Mouse (Mus musculus) left cerebral cortex, adult 2 months (tissue): Measurements from ENCODE around the gene Mdh1. TPM values are rescaled to one million over a fixed set of nuclear protein-coding genes. Genes with fewer than 3 reads are reported as not detected.
"Not testable (repeated sequence)": the region's sequence is repeated elsewhere in the genome, so short reads cannot be mapped to it uniquely, and the experiment has no call there.

Experiments
- DNase-seq, 2 experiments: peaks; one replicate each; pipeline ENCODE4 v3.0.0; 2021 to 2022; ENCODE audit warnings: low spot score in 2 of 2, mixed read lengths in 1 of 2; ENCODE audit errors: extremely low spot score in 1 of 2
- H3K27ac ChIP-seq: fragments of 200-600 bp; 2 replicates; pipeline ENCODE4 v1.8.1; 2022
- H3K4me3 ChIP-seq: fragments of 200-600 bp; 2 replicates; pipeline ENCODE4 v1.8.1; 2022
- CTCF ChIP-seq: fragments of 200-600 bp; IDR thresholded peaks from 2 replicates; pipeline ENCODE4 v1.8.1; 2022; ENCODE audit warnings: antibody characterized with exemption, mild to moderate bottlenecking, moderate library complexity
- intact Hi-C: fragments of 180-260 bp; cut with DNase I; formaldehyde crosslinking; loops from one replicate; pipeline ENCODE4 v1.15.1; 2025
- microRNA-seq, 2 experiments: library from miRNA; unstranded; fragments of <30 nt; microRNA quantifications; one replicate each; pipeline ENCODE4 v1.2.0; 2021
- total RNA-seq, 2 experiments: library from RNA; stranded (reverse); gene quantifications; 2 replicates each; pipeline ENCODE4 v1.2.3; 2021

Mdh1 gene
- total RNA-seq, 2 experiments from 2014 or later, result 780 to 844 TPM

GRCm38 (mm10) chr11:21545021-21545420, 27.1 kb downstream of the Mdh1 start:
- Histone ChIP-seq H3K4me3 (no peak overlapping the region), H3K27ac (no peak overlapping the region)
- DNase-seq, result no peak
- intact Hi-C loops, result no loop called here
- TF ChIP-seq CTCF, result no peak

- Histone ChIP-seq H3K27ac (no peak overlapping the region), H3K4me3 (no peak overlapping the region)
- no peak for DNase-seq
- intact Hi-C loops, result no loop called here
- no peak for TF ChIP-seq CTCF
These were observed 29.4 kb downstream of the Mdh1 start for GRCm38 (mm10) chr11:21542731-21543130.

- Histone ChIP-seq H3K27ac (no peak overlapping the region), H3K4me3 (no peak overlapping the region)
- no peak for DNase-seq
- intact Hi-C loops, result no loop called here
- TF ChIP-seq CTCF, result no peak
These were observed 31.5 kb downstream of the Mdh1 start for GRCm38 (mm10) chr11:21540622-21541021.

DNA sequence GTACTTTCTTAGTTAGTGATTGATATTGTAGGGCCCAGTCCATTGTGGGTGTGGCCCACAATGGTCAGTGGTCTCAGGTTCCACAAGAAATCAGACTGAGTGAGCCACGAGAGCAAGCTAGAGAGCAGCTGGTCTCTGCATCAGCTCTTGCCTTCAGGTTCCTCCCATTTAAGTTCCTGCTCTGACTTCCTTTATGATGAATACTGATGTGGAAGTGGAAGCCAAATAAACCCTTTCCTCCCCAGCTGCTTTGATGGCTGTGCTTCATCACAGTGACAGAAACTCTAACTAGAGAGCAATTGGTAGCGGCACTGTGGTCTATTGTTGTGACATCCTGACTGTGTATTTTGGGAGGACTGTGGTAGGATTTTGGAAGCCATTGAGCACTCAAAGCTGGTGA, 32.1 kb downstream of the Mdh1 start:
- intact Hi-C loops, result no loop called here
- no peak for TF ChIP-seq CTCF
- no peak overlapping the region for H3K27ac ChIP-seq
- DNase-seq, result no peak
- no peak overlapping the region for H3K4me3 ChIP-seq

DNA sequence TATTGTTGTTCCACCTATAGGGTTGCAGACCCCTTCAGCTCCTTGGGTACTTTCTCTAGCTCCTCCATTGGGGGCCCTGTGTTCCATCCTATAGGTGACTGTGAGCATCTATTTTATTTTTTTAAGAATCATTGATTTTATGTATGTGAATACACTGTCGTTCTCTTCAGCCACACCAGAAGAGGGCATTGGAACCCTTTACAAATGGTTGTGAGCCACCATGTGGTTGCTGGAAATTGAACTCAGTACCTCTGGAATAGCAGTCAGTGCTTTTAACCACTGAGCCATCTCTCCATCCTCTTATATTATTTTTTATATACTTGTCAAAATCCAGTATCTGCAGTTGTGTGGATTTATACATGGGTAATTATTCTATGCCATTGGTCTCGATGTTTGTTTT, 41.3 kb downstream of the Mdh1 start:
- H3K4me3 ChIP-seq, DNase-seq, intact Hi-C loops, H3K27ac ChIP-seq: not testable (repeated sequence)

GRCm38 (mm10) chr11:21528676-21529394, 43.3 kb downstream of the Mdh1 start:
- intact Hi-C loops, result no loop called here
- no peak for TF ChIP-seq CTCF
- Histone ChIP-seq H3K27ac (no peak overlapping the region), H3K4me3 (no peak overlapping the region)
- no peak for DNase-seq

DNA sequence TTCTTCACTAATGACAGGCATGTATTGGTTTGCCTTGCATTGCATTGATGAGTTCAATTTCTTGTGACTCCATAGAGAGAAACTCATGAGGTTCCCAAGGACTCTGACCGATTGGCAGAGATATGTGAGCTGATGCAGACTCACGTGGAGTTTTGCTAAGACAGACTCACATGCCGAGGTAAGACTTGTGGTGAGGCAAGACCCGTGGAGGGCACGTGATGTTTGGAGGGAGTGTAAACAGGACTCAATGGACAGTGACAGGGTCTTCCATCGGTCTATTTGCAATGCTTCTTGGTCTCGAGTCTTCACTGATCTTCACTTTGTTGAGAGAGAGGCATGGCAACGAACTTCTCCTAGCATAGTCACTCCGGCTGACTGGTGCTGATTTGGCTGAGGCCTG, 54.4 kb downstream of the Mdh1 start:
- no peak for DNase-seq
- intact Hi-C loops, result no loop called here
- no peak overlapping the region for H3K4me3 ChIP-seq
- no peak for TF ChIP-seq CTCF
- H3K27ac ChIP-seq, result no peak overlapping the region

GRCm38 (mm10) chr11:21516396-21516795, 55.8 kb downstream of the Mdh1 start:
- DNase-seq, H3K27ac ChIP-seq, H3K4me3 ChIP-seq, intact Hi-C loops: not testable (repeated sequence)

DNA sequence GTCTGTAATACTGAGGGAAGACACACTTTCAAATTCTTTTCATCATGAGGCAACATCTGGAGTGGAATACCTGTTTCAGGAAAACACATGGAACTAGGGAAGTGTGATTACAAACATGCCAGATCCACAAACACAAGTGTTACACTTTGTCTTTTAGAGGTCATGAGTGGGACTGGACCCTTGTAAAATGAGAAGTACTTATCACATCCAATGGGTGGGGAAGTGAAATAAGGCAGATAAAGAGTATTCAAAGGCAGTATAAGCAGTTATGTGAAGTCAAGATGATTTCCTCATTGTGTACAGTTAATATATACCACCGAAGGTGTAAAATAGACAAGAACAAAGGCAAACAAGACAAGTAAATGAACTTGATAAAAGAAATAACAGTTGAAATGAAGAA, 61.6 kb downstream of the Mdh1 start:
- intact Hi-C loops, DNase-seq, H3K4me3 ChIP-seq, H3K27ac ChIP-seq: not testable (repeated sequence)

GRCm38 (mm10) chr11:21508713-21509112, 63.5 kb downstream of the Mdh1 start:
- H3K4me3 ChIP-seq, intact Hi-C loops, DNase-seq, H3K27ac ChIP-seq: not testable (repeated sequence)

- H3K27ac ChIP-seq, DNase-seq, intact Hi-C loops, H3K4me3 ChIP-seq: not testable (repeated sequence)
These were observed 65.1 kb downstream of the Mdh1 start for GRCm38 (mm10) chr11:21507073-21507472.

Small RNA genes lying within 50 kb of the gene (microRNA-seq; reads per million reads assigned to microRNA genes)
- gene Gm22990, result 0 reads per million in 2 experiments

Other genes starting within 250 kb of the Mdh1 start
- 10 to 100 TPM; 69.0 to 76.3 TPM for gene Ugp2, start 201.2 kb downstream of the Mdh1 start, total RNA-seq
- gene Wdpcp, start 132 bp downstream of the Mdh1 start, total RNA-seq, result 10 to 100 TPM; 14.8 to 15.3 TPM